Mouse (Mus musculus): ENCODE data around the gene Cnot6. TPM values are rescaled to one million over a fixed set of nuclear protein-coding genes. Genes with fewer than 3 reads are reported as not detected.
A peak's percentile ranks its signal among the peaks of the same experiment; 100 is the strongest.

Cnot6 gene
- polyA plus RNA-seq, 1 experiment from 2014 or later: 63.1 TPM

- H3K4me3 ChIP-seq: no peak overlapping the region
- WGBS: 88% methylated on average over 11 of the region's 11 CpGs
These were observed 22.2 kb upstream of the Cnot6 start for GRCm38 (mm10) chr11:49734771-49735170.

GRCm38 (mm10) chr11:49730275-49730948, 17.9 kb upstream of the Cnot6 start:
- Histone ChIP-seq H3K4me1 (no peaks in the 10 kb centered on the region), H3K27ac (no peak overlapping the region), H3K4me3 (no peak overlapping the region), H3K27me3 (ENCODE audit: poor library complexity, severe bottlenecking) (no peaks in the 10 kb centered on the region), H3K9me3 (no peaks in the 10 kb centered on the region), H3K36me3 (replicated peaks) (no peaks in the 10 kb centered on the region)
- 87% methylated on average over 5 of the region's 5 CpGs for WGBS
- no peak for DNase-seq (ENCODE audit: extremely low spot score, low spot score)

More at GRCm38 (mm10) chr11:49734771-49735170, 22.2 kb upstream of the Cnot6 start:
- H3K4me1 ChIP-seq: peaks cover 9% of the 10 kb centered on the region
- no peaks in the 10 kb centered on the region for H3K27me3 ChIP-seq (ENCODE audit: poor library complexity, severe bottlenecking)
- no peak for DNase-seq (ENCODE audit: extremely low spot score, low spot score)
- no peaks in the 10 kb centered on the region for H3K36me3 ChIP-seq (replicated peaks)
- H3K27ac ChIP-seq: no peak overlapping the region
- H3K9me3 ChIP-seq: no peaks in the 10 kb centered on the region

GRCm38 (mm10) chr11:49727877-49728276, 15.4 kb upstream of the Cnot6 start:
- Histone ChIP-seq H3K27ac (no peak overlapping the region), H3K4me1 (peaks cover 3% of the 10 kb centered on the region; the same call in 1 of the 2 replicates), H3K4me3 (no peak overlapping the region), H3K36me3 (replicated peaks) (no peaks in the 10 kb centered on the region), H3K27me3 (ENCODE audit: poor library complexity, severe bottlenecking) (no peaks in the 10 kb centered on the region), H3K9me3 (no peaks in the 10 kb centered on the region)
- peak; percentile 28 for DNase-seq (ENCODE audit: extremely low spot score, low spot score)
- 15% methylated on average over 3 of the region's 3 CpGs for WGBS

GRCm38 (mm10) chr11:49726800-49727199, 14.3 kb upstream of the Cnot6 start:
- no peaks in the 10 kb centered on the region for H3K36me3 ChIP-seq (replicated peaks)
- WGBS: 87% methylated on average over 8 of the region's 8 CpGs

GRCm38 (mm10) chr11:49724676-49725075, 12.2 kb upstream of the Cnot6 start:
- Histone ChIP-seq H3K27me3 (ENCODE audit: poor library complexity, severe bottlenecking) (no peaks in the 10 kb centered on the region), H3K9me3 (no peaks in the 10 kb centered on the region), H3K27ac (no peak overlapping the region), H3K36me3 (replicated peaks) (peaks cover 10% of the 10 kb centered on the region; the same call in 1 of the 2 replicates), H3K4me1 (peaks cover 3% of the 10 kb centered on the region; the same call in 1 of the 2 replicates), H3K4me3 (no peak overlapping the region)
- DNase-seq (ENCODE audit: extremely low spot score, low spot score): no peak
- 81% methylated on average over 2 of the region's 2 CpGs for WGBS

More at GRCm38 (mm10) chr11:49726800-49727199, 14.3 kb upstream of the Cnot6 start:
- H3K27ac ChIP-seq: no peak overlapping the region
- no peaks in the 10 kb centered on the region for H3K9me3 ChIP-seq
- H3K27me3 ChIP-seq (ENCODE audit: poor library complexity, severe bottlenecking): no peaks in the 10 kb centered on the region
- peaks cover 3% of the 10 kb centered on the region; the same call in 1 of the 2 replicates for H3K4me1 ChIP-seq
- no peak for DNase-seq (ENCODE audit: extremely low spot score, low spot score)
- no peak overlapping the region for H3K4me3 ChIP-seq

- DNase-seq (ENCODE audit: extremely low spot score, low spot score): no peak
- Histone ChIP-seq H3K36me3 (replicated peaks) (peaks cover 11% of the 10 kb centered on the region; the same call in 1 of the 2 replicates), H3K27ac (no peak overlapping the region; the same call in 1 of the 2 replicates), H3K4me3 (no peak overlapping the region), H3K27me3 (ENCODE audit: poor library complexity, severe bottlenecking) (no peaks in the 10 kb centered on the region), H3K4me1 (peaks cover 3% of the 10 kb centered on the region; the same call in 1 of the 2 replicates), H3K9me3 (no peaks in the 10 kb centered on the region)
- WGBS: 72% methylated on average over 2 of the region's 2 CpGs
These were observed 10.8 kb upstream of the Cnot6 start for GRCm38 (mm10) chr11:49723281-49723680.

- Histone ChIP-seq H3K27ac (no peak overlapping the region), H3K36me3 (replicated peaks) (peaks cover 11% of the 10 kb centered on the region; the same call in 1 of the 2 replicates), H3K4me3 (no peak overlapping the region), H3K9me3 (no peaks in the 10 kb centered on the region), H3K4me1 (peaks cover 3% of the 10 kb centered on the region; the same call in 1 of the 2 replicates), H3K27me3 (ENCODE audit: poor library complexity, severe bottlenecking) (no peaks in the 10 kb centered on the region)
- WGBS: 84% methylated on average over 6 of the region's 6 CpGs
- no peak for DNase-seq (ENCODE audit: extremely low spot score, low spot score)
These were observed 10.2 kb upstream of the Cnot6 start for GRCm38 (mm10) chr11:49722692-49723091.

- WGBS: 90% methylated on average over 1 of the region's 1 CpGs
- Histone ChIP-seq H3K4me1 (peaks cover 3% of the 10 kb centered on the region; the same call in 1 of the 2 replicates), H3K27ac (no peak overlapping the region), H3K9me3 (no peaks in the 10 kb centered on the region), H3K36me3 (replicated peaks) (peaks cover 11% of the 10 kb centered on the region; the same call in 1 of the 2 replicates), H3K4me3 (no peak overlapping the region), H3K27me3 (ENCODE audit: poor library complexity, severe bottlenecking) (no peaks in the 10 kb centered on the region)
- no peak for DNase-seq (ENCODE audit: extremely low spot score, low spot score)
These were observed 8.8 kb upstream of the Cnot6 start for GRCm38 (mm10) chr11:49721358-49721757.

- Histone ChIP-seq H3K27ac (no peak overlapping the region), H3K4me1 (peaks cover 3% of the 10 kb centered on the region; the same call in 1 of the 2 replicates), H3K27me3 (ENCODE audit: poor library complexity, severe bottlenecking) (no peaks in the 10 kb centered on the region), H3K4me3 (no peak overlapping the region), H3K36me3 (replicated peaks) (peaks cover 11% of the 10 kb centered on the region; the same call in 1 of the 2 replicates), H3K9me3 (no peaks in the 10 kb centered on the region)
- no peak for DNase-seq (ENCODE audit: extremely low spot score, low spot score)
- WGBS: 91% methylated on average over 8 of the region's 8 CpGs
These were observed 7.1 kb upstream of the Cnot6 start for GRCm38 (mm10) chr11:49719466-49720151.

- peak; percentile 40 for DNase-seq (ENCODE audit: extremely low spot score, low spot score)
- Histone ChIP-seq H3K36me3 (replicated peaks) (peaks cover 18% of the 10 kb centered on the region), H3K27ac (peak overlapping the region; percentile 100), H3K4me1 (peaks cover 40% of the 10 kb centered on the region), H3K27me3 (ENCODE audit: poor library complexity, severe bottlenecking) (no peaks in the 10 kb centered on the region), H3K4me3 (peak overlapping the region; percentile 97), H3K9me3 (no peaks in the 10 kb centered on the region)
- WGBS: 44% methylated on average over 20 of the region's 20 CpGs
These were observed 1.1 kb upstream of the Cnot6 start for GRCm38 (mm10) chr11:49713336-49714334.

- H3K27me3 ChIP-seq (ENCODE audit: poor library complexity, severe bottlenecking): no peaks in the 10 kb centered on the region
- DNase-seq (ENCODE audit: extremely low spot score, low spot score): peak; percentile 63
- WGBS: under 1% methylated on average over 59 of the region's 70 CpGs
- peak overlapping the region; percentile 97 for H3K4me3 ChIP-seq
- no peaks in the 10 kb centered on the region for H3K9me3 ChIP-seq
- peaks cover 40% of the 10 kb centered on the region for H3K4me1 ChIP-seq
- peak overlapping the region; percentile 100 for H3K27ac ChIP-seq
- peaks cover 34% of the 10 kb centered on the region for H3K36me3 ChIP-seq (replicated peaks)
These were observed 455 bp downstream of the Cnot6 start for GRCm38 (mm10) chr11:49711981-49712554.

GRCm38 (mm10) chr11:49710664-49711063, 1.9 kb downstream of the Cnot6 start:
- H3K27ac ChIP-seq: no peak overlapping the region
- peaks cover 48% of the 10 kb centered on the region for H3K36me3 ChIP-seq (replicated peaks)
- H3K27me3 ChIP-seq (ENCODE audit: poor library complexity, severe bottlenecking): no peaks in the 10 kb centered on the region
- no peak for DNase-seq (ENCODE audit: extremely low spot score, low spot score)
- no peaks in the 10 kb centered on the region; the same call in 1 of the 2 replicates for H3K9me3 ChIP-seq
- H3K4me1 ChIP-seq: peaks cover 40% of the 10 kb centered on the region
- 91% methylated on average over 2 of the region's 2 CpGs for WGBS
- H3K4me3 ChIP-seq: peak overlapping the region; percentile 97
